Mouse (Mus musculus) megakaryocyte, embryonic 14.5 days (primary cell): Measurements from ENCODE around the gene Ifna5. TPM values are rescaled to one million over a fixed set of nuclear protein-coding genes. Genes with fewer than 3 reads are reported as not detected.
"Not testable (repeated sequence)": the region's sequence is repeated elsewhere in the genome, so short reads cannot be mapped to it uniquely, and the experiment has no call there.

Experiments
- H3K27me3 ChIP-seq: replicated peaks from 2 replicates; pipeline ENCODE3; 2012; ENCODE audit warnings: inconsistent platforms
- H3K36me3 ChIP-seq: replicated peaks from 2 replicates; pipeline ENCODE3; 2012; ENCODE audit warnings: low read length, inconsistent platforms, mixed read lengths
- H3K4me1 ChIP-seq: 2 replicates; pipeline ENCODE4 v1.6.1; 2012; ENCODE audit warnings: inconsistent platforms
- H3K4me3 ChIP-seq: replicated peaks from 2 replicates; pipeline ENCODE3; 2012; ENCODE audit warnings: moderate library complexity, mild to moderate bottlenecking, inconsistent platforms
- H3K9me3 ChIP-seq: 2 replicates; pipeline ENCODE4 v1.6.1; 2012; ENCODE audit warnings: inconsistent platforms
- FLI1 ChIP-seq: IDR thresholded peaks from 2 replicates; pipeline ENCODE4 v1.6.1; 2012; ENCODE audit warnings: low read length, inconsistent platforms, mixed read lengths
- GATA1 ChIP-seq: IDR thresholded peaks from 3 replicates; pipeline ENCODE4 v1.6.1; 2012; ENCODE audit warnings: mixed read lengths, low read length, inconsistent platforms, borderline replicate concordance
- polyA plus RNA-seq: library from polyadenylated mRNA; stranded (reverse); fragments of >175 nt; gene quantifications from 2 replicates; pipeline ENCODE4 v1.2.3, GENCODE M21; 2012; ENCODE audit warnings: low replicate concordance; ENCODE audit not compliant: insufficient read depth

Gene Ifna5
- not detected in 2 replicates for polyA plus RNA-seq

DNA sequence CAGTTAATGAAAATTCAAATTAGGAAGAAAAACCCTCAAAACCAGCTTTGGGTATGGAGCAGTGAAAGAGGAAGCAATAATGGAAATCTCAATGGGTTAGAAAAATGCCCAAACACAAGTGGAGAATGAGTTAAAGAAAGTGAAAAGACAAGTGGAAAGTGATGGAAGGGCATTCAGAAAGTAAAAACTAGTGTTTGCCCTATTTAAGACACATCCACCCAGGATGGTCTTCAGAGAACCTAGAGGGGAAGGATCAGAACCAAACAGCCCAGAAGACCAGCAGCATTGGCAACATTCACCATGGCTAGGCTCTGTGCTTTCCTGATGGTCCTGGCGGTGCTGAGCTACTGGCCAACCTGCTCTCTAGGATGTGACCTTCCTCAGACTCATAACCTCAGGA is at the start of gene Ifna5:
TSS of gene Ifna5 (plus strand) at position 301 of the 400 bp plus-strand sequence.
- H3K27me3 ChIP-seq, H3K4me1 ChIP-seq, H3K36me3 ChIP-seq, H3K9me3 ChIP-seq, H3K4me3 ChIP-seq: not testable (repeated sequence)

DNA sequence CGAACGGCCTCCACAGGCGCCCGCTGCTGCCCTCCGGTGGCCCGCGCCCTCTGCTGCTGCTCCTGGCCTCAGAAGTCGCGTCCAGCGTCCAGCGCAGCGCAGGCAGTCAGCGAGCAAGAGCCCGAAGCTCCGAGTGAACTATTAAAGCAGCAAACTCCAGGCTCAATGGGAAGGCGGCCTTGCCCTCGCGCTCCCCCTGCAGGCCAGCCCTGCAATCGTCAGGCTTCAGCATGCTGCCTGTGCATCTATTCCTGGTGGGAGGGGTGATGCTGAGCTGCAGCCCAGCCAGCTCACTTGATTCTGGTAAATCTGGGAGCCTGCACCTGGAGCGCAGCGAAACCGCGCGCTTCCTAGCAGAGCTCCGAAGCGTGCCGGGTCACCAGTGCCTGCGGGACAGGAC is 46.9 kb upstream of the Ifna5 start, which contains the start of gene Gm13277:
TSS of gene Gm13277 (plus strand) at position 231 of the 400 bp plus-strand sequence.
- not testable (repeated sequence) for H3K36me3 ChIP-seq, H3K27me3 ChIP-seq, H3K4me1 ChIP-seq, H3K4me3 ChIP-seq, H3K9me3 ChIP-seq

DNA sequence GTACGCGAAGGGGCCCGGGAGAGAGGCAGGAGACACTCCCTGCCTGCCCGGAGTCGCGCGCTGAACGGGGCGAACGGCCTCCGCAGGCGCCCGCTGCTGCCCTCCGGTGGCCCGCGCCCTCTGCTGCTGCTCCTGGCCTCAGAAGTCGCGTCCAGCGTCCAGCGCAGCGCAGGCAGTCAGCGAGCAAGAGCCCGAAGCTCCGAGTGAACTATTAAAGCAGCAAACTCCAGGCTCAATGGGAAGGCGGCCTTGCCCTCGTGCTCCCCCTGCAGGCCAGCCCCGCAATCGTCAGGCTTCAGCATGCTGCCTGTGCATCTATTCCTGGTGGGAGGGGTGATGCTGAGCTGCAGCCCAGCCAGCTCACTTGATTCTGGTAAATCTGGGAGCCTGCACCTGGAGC is 44.1 kb upstream of the Ifna5 start, which contains the start of gene Gm13278:
TSS of gene Gm13278 (plus strand) at position 301 of the 400 bp plus-strand sequence.
- H3K4me3 ChIP-seq, H3K9me3 ChIP-seq, H3K4me1 ChIP-seq, H3K36me3 ChIP-seq, H3K27me3 ChIP-seq: not testable (repeated sequence)

DNA sequence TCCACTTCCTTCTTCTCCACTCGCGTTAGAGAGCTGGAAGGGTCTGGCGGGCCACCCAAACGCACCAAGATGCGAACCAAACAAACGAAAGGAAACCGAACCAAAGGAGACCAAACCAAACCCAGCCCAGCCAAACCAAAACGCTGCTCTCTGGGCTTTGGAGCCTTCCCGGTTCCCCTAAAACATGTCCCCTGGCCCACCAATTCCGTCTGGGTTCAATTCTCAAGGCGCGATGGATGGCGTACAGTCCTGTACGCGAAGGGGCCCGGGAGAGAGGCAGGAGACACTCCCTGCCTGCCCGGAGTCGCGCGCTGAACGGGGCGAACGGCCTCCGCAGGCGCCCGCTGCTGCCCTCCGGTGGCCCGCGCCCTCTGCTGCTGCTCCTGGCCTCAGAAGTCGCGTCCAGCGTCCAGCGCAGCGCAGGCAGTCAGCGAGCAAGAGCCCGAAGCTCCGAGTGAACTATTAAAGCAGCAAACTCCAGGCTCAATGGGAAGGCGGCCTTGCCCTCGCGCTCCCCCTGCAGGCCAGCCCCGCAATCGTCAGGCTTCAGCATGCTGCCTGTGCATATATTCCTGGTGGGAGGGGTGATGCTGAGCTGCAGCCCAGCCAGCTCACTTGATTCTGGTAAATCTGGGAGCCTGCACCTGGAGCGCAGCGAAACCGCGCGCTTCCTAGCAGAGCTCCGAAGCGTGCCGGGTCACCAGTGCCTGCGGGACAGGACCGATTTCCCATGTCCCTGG is 41.2 kb upstream of the Ifna5 start, which contains the start of gene Gm13275:
TSS of gene Gm13275 (plus strand) at position 552 of the 740 bp plus-strand sequence.
- H3K27me3 ChIP-seq, H3K4me3 ChIP-seq, H3K4me1 ChIP-seq, H3K36me3 ChIP-seq, H3K9me3 ChIP-seq: not testable (repeated sequence)

DNA sequence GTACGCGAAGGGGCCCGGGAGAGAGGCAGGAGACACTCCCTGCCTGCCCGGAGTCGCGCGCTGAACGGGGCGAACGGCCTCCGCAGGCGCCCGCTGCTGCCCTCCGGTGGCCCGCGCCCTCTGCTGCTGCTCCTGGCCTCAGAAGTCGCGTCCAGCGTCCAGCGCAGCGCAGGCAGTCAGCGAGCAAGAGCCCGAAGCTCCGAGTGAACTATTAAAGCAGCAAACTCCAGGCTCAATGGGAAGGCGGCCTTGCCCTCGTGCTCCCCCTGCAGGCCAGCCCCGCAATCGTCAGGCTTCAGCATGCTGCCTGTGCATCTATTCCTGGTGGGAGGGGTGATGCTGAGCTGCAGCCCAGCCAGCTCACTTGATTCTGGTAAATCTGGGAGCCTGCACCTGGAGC is 38.2 kb upstream of the Ifna5 start, which contains the start of gene Gm13279:
TSS of gene Gm13279 (plus strand) at position 301 of the 400 bp plus-strand sequence.
- H3K4me1 ChIP-seq, H3K4me3 ChIP-seq: not testable (repeated sequence)

DNA sequence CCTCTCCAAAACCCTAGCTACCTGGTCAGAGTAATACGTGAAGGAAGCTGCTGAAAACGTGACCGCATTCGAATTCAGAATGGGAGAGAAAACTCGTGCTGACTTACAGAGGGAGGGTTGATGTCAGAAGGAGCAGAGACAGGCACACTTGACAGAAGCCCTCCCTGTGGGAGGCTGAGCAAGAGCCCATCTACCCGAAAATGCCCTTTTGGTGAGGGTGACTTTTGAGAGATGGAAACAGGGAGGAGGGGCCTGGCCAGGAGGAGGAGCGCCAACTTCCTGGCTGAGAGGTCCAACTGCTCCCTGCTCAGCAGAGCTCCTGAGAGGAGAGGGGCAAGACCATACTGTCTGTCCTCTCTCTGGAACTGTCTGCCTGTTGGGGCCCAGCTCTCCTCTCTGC is 36.0 kb upstream of the Ifna5 start, which contains the start of gene Gm13285:
TSS of gene Gm13285 (plus strand) at position 301 of the 400 bp plus-strand sequence.
- H3K4me3 ChIP-seq, H3K36me3 ChIP-seq, H3K4me1 ChIP-seq, H3K27me3 ChIP-seq, H3K9me3 ChIP-seq: not testable (repeated sequence)

More for the DNA sequence above, 38.2 kb upstream of the Ifna5 start, which contains the start of gene Gm13279:
- H3K9me3 ChIP-seq, H3K36me3 ChIP-seq, H3K27me3 ChIP-seq: not testable (repeated sequence)

DNA sequence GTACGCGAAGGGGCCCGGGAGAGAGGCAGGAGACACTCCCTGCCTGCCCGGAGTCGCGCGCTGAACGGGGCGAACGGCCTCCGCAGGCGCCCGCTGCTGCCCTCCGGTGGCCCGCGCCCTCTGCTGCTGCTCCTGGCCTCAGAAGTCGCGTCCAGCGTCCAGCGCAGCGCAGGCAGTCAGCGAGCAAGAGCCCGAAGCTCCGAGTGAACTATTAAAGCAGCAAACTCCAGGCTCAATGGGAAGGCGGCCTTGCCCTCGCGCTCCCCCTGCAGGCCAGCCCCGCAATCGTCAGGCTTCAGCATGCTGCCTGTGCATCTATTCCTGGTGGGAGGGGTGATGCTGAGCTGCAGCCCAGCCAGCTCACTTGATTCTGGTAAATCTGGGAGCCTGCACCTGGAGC is 32.4 kb upstream of the Ifna5 start, which contains the start of gene Gm13287:
TSS of gene Gm13287 (plus strand) at position 301 of the 400 bp plus-strand sequence.
- not testable (repeated sequence) for H3K9me3 ChIP-seq, H3K27me3 ChIP-seq, H3K4me3 ChIP-seq, H3K4me1 ChIP-seq, H3K36me3 ChIP-seq

DNA sequence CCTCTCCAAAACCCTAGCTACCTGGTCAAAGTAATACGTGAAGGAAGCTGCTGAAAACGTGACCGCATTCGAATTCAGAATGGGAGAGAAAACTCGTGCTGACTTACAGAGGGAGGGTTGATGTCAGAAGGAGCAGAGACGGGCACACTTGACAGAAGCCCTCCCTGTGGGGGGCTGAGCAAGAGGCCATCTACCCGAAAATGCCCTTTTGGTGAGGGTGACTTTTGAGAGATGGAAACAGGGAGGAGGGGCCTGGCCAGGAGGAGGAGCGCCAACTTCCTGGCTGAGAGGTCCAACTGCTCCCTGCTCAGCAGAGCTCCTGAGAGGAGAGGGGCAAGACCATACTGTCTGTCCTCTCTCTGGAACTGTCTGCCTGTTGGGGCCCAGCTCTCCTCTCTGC is 30.1 kb upstream of the Ifna5 start, which contains the start of gene Gm13288:
TSS of gene Gm13288 (plus strand) at position 301 of the 400 bp plus-strand sequence.
- H3K27me3 ChIP-seq, H3K9me3 ChIP-seq, H3K4me3 ChIP-seq, H3K4me1 ChIP-seq, H3K36me3 ChIP-seq: not testable (repeated sequence)

DNA sequence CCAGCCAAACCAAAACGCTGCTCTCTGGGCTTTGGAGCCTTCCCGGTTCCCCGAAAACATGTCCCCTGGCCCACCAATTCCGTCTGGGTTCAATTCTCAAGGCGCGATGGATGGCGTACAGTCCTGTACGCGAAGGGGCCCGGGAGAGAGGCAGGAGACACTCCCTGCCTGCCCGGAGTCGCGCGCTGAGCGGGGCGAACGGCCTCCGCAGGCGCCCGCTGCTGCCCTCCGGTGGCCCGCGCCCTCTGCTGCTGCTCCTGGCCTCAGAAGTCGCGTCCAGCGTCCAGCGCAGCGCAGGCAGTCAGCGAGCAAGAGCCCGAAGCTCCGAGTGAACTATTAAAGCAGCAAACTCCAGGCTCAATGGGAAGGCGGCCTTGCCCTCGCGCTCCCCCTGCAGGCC is 29.6 kb upstream of the Ifna5 start:
- H3K36me3 ChIP-seq, H3K9me3 ChIP-seq, H3K4me3 ChIP-seq, H3K27me3 ChIP-seq, H3K4me1 ChIP-seq: not testable (repeated sequence)

DNA sequence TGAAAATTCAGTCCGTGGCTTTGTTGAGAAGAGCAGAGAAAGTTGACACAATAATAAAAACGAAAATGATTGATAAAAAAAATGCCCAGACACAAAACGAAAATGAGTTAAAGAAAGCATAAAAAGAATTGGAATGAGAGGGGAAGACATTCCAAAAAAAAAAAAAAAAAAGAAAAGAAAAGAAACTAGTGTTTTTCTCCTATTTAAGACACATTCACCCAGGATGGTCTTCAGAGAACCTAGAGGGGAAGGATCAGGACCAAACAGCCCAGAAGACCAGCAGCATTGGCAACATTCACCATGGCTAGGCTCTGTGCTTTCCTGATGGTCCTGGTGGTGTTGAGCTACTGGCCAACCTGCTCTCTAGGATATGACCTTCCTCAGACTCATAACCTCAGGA is 19.4 kb upstream of the Ifna5 start, which contains the start of gene Ifna7:
TSS of gene Ifna7 (plus strand) at position 301 of the 400 bp plus-strand sequence.
- peaks cover 2% of the 10 kb centered on the region for H3K27me3 ChIP-seq
- H3K36me3 ChIP-seq, result no peaks in the 10 kb centered on the region
- TF ChIP-seq FLI1 (no peak), GATA1 (no peak)
- peaks cover 7% of the 10 kb centered on the region for H3K9me3 ChIP-seq
- no peaks in the 10 kb centered on the region for H3K4me1 ChIP-seq
- no peak within 1 kb of the TSS for H3K4me3 ChIP-seq

DNA sequence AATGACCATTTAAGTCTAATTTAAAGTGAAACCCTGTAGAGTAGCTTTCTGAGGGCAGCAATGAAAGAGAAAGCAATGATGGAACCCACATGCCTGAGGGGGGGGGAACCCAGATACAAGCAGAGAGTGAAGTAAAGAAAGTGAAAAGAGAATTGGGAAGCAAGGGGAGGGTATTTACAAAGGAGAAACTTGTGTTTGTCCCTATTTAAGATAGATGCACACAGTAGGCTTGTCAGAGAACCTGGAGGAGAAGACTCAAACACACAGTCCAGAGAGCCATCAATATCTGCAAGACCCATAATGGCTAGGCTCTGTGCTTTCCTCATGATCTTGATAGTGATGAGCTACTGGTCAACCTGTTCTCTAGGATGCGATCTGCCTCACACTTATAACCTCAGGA is 15.7 kb upstream of the Ifna5 start, which contains the start of gene Ifna11:
TSS of gene Ifna11 (plus strand) at position 301 of the 400 bp plus-strand sequence.
- no peaks in the 10 kb centered on the region for H3K36me3 ChIP-seq
- H3K4me1 ChIP-seq, result 0 out of 2 replicates have a peak, but pooled peaks cover 3% of the 10 kb centered on the region
- no peaks in the 10 kb centered on the region for H3K9me3 ChIP-seq
- no peak for TF ChIP-seq GATA1
- TF ChIP-seq FLI1, result no peak
- no peak within 1 kb of the TSS for H3K4me3 ChIP-seq
- peaks cover 2% of the 10 kb centered on the region for H3K27me3 ChIP-seq
